Mouse (Mus musculus): ENCODE measurements around the gene Cerk. TPM values are rescaled to one million over a fixed set of nuclear protein-coding genes. Genes with fewer than 3 reads are reported as not detected.
A peak's percentile ranks its signal among the peaks of the same experiment; 100 is the strongest.

Gene Cerk
- total RNA-seq, 2 experiments from 2014 or later, result 29.2 to 32.0 TPM

- DNase-seq, result peak in 1 of 2 experiments; percentile 44
These were observed 26.3 kb upstream of the Cerk start for GRCm38 (mm10) chr15:86212193-86212592.

- DNase-seq, result peak; percentile 47 to 70
These were observed 20.4 kb upstream of the Cerk start for GRCm38 (mm10) chr15:86206385-86206784.

GRCm38 (mm10) chr15:86205300-86205699 lies 19.4 kb upstream of the Cerk start:
- peak; percentile 66 to 80 for DNase-seq

- DNase-seq, result peak; percentile 55 to 69
These were observed 18.1 kb upstream of the Cerk start for GRCm38 (mm10) chr15:86203942-86204561.

- no peak for DNase-seq
These were observed 17.4 kb upstream of the Cerk start for GRCm38 (mm10) chr15:86203292-86203793.

- peak; percentile 41 to 82 for DNase-seq
These were observed 16.7 kb upstream of the Cerk start for GRCm38 (mm10) chr15:86202640-86203039.

- DNase-seq, result peak in 1 of 2 experiments; percentile 40
These were observed 15.9 kb upstream of the Cerk start for GRCm38 (mm10) chr15:86201696-86202330.

- peak in 1 of 2 experiments; percentile 52 for DNase-seq
These were observed 15.2 kb upstream of the Cerk start for GRCm38 (mm10) chr15:86201095-86201494.

- no peak for DNase-seq
These were observed 14.2 kb upstream of the Cerk start for GRCm38 (mm10) chr15:86200169-86200568.

GRCm38 (mm10) chr15:86199482-86199881 lies 13.5 kb upstream of the Cerk start:
- DNase-seq, result no peak

- DNase-seq, result no peak
These were observed 13.1 kb upstream of the Cerk start for GRCm38 (mm10) chr15:86199052-86199451.

- peak in 1 of 2 experiments; percentile 54 for DNase-seq
These were observed 8.9 kb upstream of the Cerk start for GRCm38 (mm10) chr15:86194676-86195453.

- DNase-seq, result no peak
These were observed 6.0 kb upstream of the Cerk start for GRCm38 (mm10) chr15:86191933-86192332.

- peak in 1 of 2 experiments; percentile 44 for DNase-seq
These were observed 5.6 kb upstream of the Cerk start for GRCm38 (mm10) chr15:86191505-86191904.

GRCm38 (mm10) chr15:86190387-86190786 lies 4.4 kb upstream of the Cerk start:
- DNase-seq, result no peak

GRCm38 (mm10) chr15:86188746-86189470 lies 3.0 kb upstream of the Cerk start:
- peak; percentile 94 to 97 for DNase-seq

- peak; percentile 59 to 72 for DNase-seq
These were observed 2.2 kb upstream of the Cerk start for GRCm38 (mm10) chr15:86188186-86188585.

- peak in 1 of 2 experiments; percentile 43 for DNase-seq
These were observed 745 bp upstream of the Cerk start for GRCm38 (mm10) chr15:86186686-86187085.

- DNase-seq, result peak; percentile 64 to 80
These were observed 871 bp downstream of the Cerk start for GRCm38 (mm10) chr15:86184851-86185688.

- peak in 1 of 2 experiments; percentile 39 for DNase-seq
These were observed 1.9 kb downstream of the Cerk start for GRCm38 (mm10) chr15:86184071-86184470.

GRCm38 (mm10) chr15:86183484-86183883 lies 2.5 kb downstream of the Cerk start:
- DNase-seq, result peak in 1 of 2 experiments; percentile 31
